Mouse (Mus musculus) brain, embryonic 14.5 days (tissue): Measurements from ENCODE around the gene Prmt8.

Experiments used
- CTCF ChIP-seq: fragments of 200-500 bp; IDR thresholded peaks from 2 replicates; pipeline ENCODE4 v1.5.1; 2012; ENCODE audit warnings: inconsistent platforms, mild to moderate bottlenecking, moderate library complexity, borderline replicate concordance; ENCODE audit not compliant: insufficient read depth, insufficient read length; ENCODE audit errors: extremely low read depth
- POLR2A ChIP-seq: fragments of 200-500 bp; IDR thresholded peaks from 2 replicates; pipeline ENCODE4 v1.6.1; 2012; ENCODE audit warnings: mild to moderate bottlenecking, inconsistent platforms, borderline replicate concordance; ENCODE audit not compliant: poor library complexity, insufficient read depth, insufficient read length, severe bottlenecking; ENCODE audit errors: extremely low read depth

DNA sequence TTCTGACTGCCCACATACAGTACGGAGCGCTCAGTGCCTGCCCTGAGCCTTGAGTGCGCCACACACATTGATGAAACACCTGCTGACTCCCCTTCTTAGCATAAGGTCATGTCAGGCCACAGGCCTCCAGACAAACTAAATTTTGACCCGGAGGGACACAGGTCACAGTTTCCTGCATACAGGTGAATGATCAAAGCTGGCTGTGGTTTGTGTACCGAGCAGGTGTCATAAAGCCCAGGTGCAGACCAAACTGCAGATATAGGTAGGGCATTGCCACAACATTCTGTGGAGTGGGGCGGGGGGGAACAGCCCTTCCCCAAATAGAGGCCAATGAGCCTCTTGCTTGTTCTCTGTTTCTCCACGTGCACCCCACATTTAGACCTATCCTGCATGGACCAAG, 88.5 kb downstream of the Prmt8 start:
- TF ChIP-seq CTCF: no peak
- no peak for TF ChIP-seq POLR2A
